Mouse (Mus musculus) kidney, postnatal 0 days (tissue): ENCODE data around the gene Ptprf. TPM values are rescaled to one million over a fixed set of nuclear protein-coding genes. Genes with fewer than 3 reads are reported as not detected.

Experiments used
- ATAC-seq: fragments of 200-750 bp; cut with Nextera tagmentation; replicated peaks from 2 replicates; pipeline ENCODE4 v1.8.0; 2017; ENCODE audit warnings: low read depth, moderate number of reproducible peaks, moderate TSS enrichment, moderate library complexity; ENCODE audit not compliant: low FRiP score
- DNase-seq: peaks from one replicate; pipeline ENCODE4 v3.0.0-alpha.2; 2016; ENCODE audit warnings: low spot score
- H3K27ac ChIP-seq: fragments of 300-500 bp; sonication (generic); 2 replicates; pipeline ENCODE4 v1.5.1; 2014; ENCODE audit warnings: mild to moderate bottlenecking
- H3K27me3 ChIP-seq: fragments of 300-500 bp; sonication (generic); 2 replicates; pipeline ENCODE4 v1.6.1; 2014; ENCODE audit warnings: low read length, mixed read lengths; ENCODE audit not compliant: insufficient read depth
- H3K36me3 ChIP-seq: fragments of 300-500 bp; sonication (generic); 2 replicates; pipeline ENCODE4 v1.6.1; 2014; ENCODE audit warnings: low read length, mixed read lengths; ENCODE audit not compliant: insufficient read depth
- H3K4me1 ChIP-seq: fragments of 300-500 bp; sonication (generic); replicated peaks from 2 replicates; pipeline ENCODE4 v1.6.1; 2014; ENCODE audit warnings: antibody characterized with exemption, low read length, mixed read lengths; ENCODE audit not compliant: insufficient read depth
- H3K4me2 ChIP-seq: fragments of 300-500 bp; sonication (generic); 2 replicates; pipeline ENCODE4 v1.6.1; 2014; ENCODE audit warnings: mild to moderate bottlenecking, low read length, moderate library complexity, mixed read lengths
- H3K4me3 ChIP-seq: fragments of 300-500 bp; sonication (generic); replicated peaks from 2 replicates; pipeline ENCODE4 v1.5.1; 2014; ENCODE audit warnings: low read depth, low read length
- H3K9ac ChIP-seq: fragments of 300-500 bp; sonication (generic); 2 replicates; pipeline ENCODE4 v1.6.1; 2014; ENCODE audit warnings: low read depth, low read length
- H3K9me3 ChIP-seq: fragments of 300-500 bp; sonication (generic); replicated peaks from 2 replicates; pipeline ENCODE4 v1.6.1; 2016; ENCODE audit warnings: low read length, inconsistent platforms, mixed read lengths
- CTCF ChIP-seq: IDR thresholded peaks from 2 replicates; pipeline ENCODE4 v1.5.1; 2016; ENCODE audit warnings: antibody characterized with exemption, low read depth, mild to moderate bottlenecking, moderate library complexity
- WGBS: fragments of 180-500 bp; shearing (Covaris S2); extraction: QIAGEN DNeasy Blood & Tissue Kit; methylation state at CpG from one replicate; pipeline ENCODE4 v1.1.7; 2014; 5-methylcytosine and 5-hydroxymethylcytosine counted together
- polyA plus RNA-seq: library from polyadenylated mRNA; unstranded; fragments of >200 nt; fragmentation: Nextera tagmentation; extraction: Ambion mirVana; gene quantifications from 2 replicates; pipeline ENCODE4 v1.2.1, GENCODE M21; 2015

The Ptprf gene
- polyA plus RNA-seq, 1 experiment from 2014 or later = 34.0 TPM

DNA sequence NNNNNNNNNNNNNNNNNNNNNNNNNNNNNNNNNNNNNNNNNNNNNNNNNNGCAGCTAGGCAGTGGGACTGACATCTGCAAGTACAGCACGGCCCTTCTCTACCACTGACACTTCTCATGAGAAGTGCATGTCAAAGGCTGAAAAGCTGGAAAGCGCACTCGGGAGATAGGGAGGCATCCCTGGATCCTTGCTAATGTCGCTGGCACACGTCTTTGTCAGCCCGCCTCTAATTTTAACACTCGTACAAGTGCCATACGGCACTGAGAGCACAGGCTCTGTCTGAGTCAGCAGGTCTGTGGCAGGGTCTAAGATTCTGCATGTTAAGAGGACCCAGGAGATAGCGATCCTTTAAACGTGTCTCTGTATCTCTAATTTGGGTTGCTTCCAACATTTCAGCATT, 95.0 kb downstream of the Ptprf start:
- ATAC-seq (no peak), DNase-seq (no peak)
- Histone ChIP-seq H3K36me3 (no peaks in the 10 kb centered on the region), H3K27ac (no peak overlapping the region), H3K4me1 (no peaks in the 10 kb centered on the region), H3K4me2 (no peak overlapping the region), H3K27me3 (no peaks in the 10 kb centered on the region), H3K9me3 (no peaks in the 10 kb centered on the region), H3K9ac (no peak overlapping the region), H3K4me3 (no peak overlapping the region)
- no peak for TF ChIP-seq CTCF
- 83% methylated on average over 10 of the region's 10 CpGs for WGBS

DNA sequence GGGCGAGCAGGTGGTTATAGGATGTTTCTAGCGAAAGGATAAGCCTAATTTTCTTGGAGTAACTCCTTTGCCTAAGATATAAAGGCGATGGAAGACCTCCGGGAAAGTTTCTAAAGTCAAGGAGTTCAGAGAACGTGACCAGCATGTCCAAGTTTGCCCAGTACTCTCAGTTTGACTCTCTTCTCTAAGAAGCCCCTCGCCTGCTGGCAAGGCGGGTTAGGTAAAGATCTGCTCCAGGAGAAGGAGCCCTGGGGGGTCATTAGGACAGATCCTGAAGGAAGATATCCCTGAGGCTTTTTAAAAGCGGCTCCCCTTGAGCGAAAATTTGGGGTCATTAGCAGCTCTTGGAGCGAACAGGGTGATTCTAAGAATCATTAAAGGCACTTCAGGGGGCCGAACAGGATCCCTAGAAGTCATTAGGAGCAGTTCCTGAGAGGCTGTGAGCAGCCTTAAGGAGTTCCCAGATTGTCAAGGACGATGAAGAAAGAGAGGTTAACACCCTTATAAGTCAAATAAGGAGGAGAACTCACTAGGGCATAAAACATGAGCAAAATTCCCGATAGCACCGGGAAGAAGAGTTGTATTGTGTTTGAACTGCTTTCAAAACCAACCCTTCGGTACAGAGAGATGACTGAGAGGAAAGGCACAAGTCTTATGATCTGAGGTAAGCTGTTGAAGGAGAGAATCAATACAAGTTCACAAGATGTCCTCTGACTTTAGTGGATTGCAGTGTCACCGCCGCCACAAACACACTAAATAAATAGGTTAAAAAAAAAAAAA, 110.7 kb downstream of the Ptprf start:
- Histone ChIP-seq H3K4me1 (peaks cover 5% of the 10 kb centered on the region), H3K4me2 (peak overlapping the region; percentile 61), H3K9me3 (no peaks in the 10 kb centered on the region), H3K9ac (peak overlapping the region; percentile 55), H3K36me3 (peaks cover 17% of the 10 kb centered on the region), H3K27me3 (no peaks in the 10 kb centered on the region), H3K4me3 (peak overlapping the region; percentile 66), H3K27ac (peak overlapping the region; percentile 89)
- WGBS = 11% methylated on average over 17 of the region's 17 CpGs
- ATAC-seq (0 out of 2 replicates have a peak, but pooled peaks have one; percentile 2), DNase-seq (peak; percentile 24)
- TF ChIP-seq CTCF = no peak

- Histone ChIP-seq H3K9me3 (no peaks in the 10 kb centered on the region), H3K36me3 (peaks cover 26% of the 10 kb centered on the region), H3K27ac (peak within 1 kb of the TSS; percentile 89), H3K4me2 (peak within 1 kb of the TSS; percentile 66), H3K4me1 (peaks cover 5% of the 10 kb centered on the region), H3K27me3 (no peaks in the 10 kb centered on the region), H3K4me3 (peak within 1 kb of the TSS; percentile 66), H3K9ac (peak within 1 kb of the TSS; percentile 75)
- TF ChIP-seq CTCF = no peak
- DNase-seq (peak; percentile 100), ATAC-seq (peak; percentile 100)
- WGBS = under 1% methylated on average over 37 of the region's 38 CpGs
These were observed 111.5 kb downstream of the Ptprf start, which contains the start of gene Kdm4a for GRCm38 (mm10) chr4:118179467-118180300. TSS of gene Kdm4a (minus strand) at chr4:118180043.

DNA sequence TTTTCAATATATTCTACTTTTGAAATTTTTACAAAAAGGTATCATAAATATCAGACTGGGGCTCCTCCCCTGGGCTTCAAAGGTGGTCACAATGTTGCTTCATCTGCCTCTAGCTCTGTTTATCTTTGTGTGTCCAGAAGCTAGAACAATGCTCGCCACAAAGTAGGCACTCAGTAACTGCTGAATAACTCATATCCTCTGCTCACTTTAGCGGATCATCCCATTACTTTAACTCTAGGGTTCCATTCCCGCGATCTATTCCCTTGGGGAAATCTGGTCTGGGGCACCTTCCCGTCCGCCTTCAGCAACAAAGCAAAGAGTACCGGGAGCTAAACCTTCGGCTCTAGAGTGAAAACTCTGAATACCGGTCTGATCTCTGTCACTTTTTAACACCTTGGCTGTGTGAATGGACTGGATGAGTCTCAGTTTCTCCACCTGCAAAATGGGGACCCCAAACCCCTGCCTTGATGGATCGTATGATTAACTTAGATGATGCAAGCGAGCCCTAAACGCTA, 112.2 kb downstream of the Ptprf start:
- TF ChIP-seq CTCF = no peak
- H3K27me3 ChIP-seq = no peaks in the 10 kb centered on the region
- WGBS = under 1% methylated on average over 12 of the region's 12 CpGs
- peaks cover 32% of the 10 kb centered on the region for H3K36me3 ChIP-seq
- peak overlapping the region; percentile 66 for H3K4me3 ChIP-seq
- peaks cover 5% of the 10 kb centered on the region for H3K4me1 ChIP-seq
- no peaks in the 10 kb centered on the region for H3K9me3 ChIP-seq
- peak overlapping the region; percentile 66 for H3K4me2 ChIP-seq
- peak overlapping the region; percentile 75 for H3K9ac ChIP-seq
- peak overlapping the region; percentile 89 for H3K27ac ChIP-seq
- DNase-seq (peak; percentile 24), ATAC-seq (no peak)

GRCm38 (mm10) chr4:118172461-118172860, 118.7 kb downstream of the Ptprf start:
- H3K9me3 ChIP-seq = no peaks in the 10 kb centered on the region
- no peak for TF ChIP-seq CTCF

DNA sequence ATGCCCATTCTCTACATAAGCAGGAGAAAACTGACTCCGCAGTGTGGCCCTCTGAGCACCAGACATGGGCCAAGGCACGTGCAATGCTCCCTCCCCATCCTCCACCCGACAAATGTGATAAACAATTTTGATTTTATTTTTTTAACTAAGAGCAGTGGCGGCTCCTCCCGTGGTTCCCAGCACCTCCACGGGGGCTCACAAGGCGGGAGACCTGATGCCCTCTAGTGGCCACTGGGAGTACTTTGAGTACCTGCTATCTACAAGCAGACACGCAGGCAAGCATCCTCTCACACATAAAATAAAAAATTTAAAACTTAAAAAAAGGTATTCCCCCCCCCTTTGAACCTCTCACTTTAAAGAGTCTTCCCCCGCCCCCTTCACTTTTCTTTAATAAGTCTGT, 120.2 kb downstream of the Ptprf start:
- no peak overlapping the region for H3K4me2 ChIP-seq
- no peak overlapping the region for H3K27ac ChIP-seq
- H3K27me3 ChIP-seq = no peaks in the 10 kb centered on the region
- no peak overlapping the region for H3K9ac ChIP-seq
- 91% methylated on average over 9 of the region's 9 CpGs for WGBS
- TF ChIP-seq CTCF = peak; percentile 47
- no peaks in the 10 kb centered on the region for H3K9me3 ChIP-seq
- peaks cover 92% of the 10 kb centered on the region for H3K36me3 ChIP-seq
- ATAC-seq (no peak), DNase-seq (no peak)
- no peak overlapping the region for H3K4me3 ChIP-seq
- no peaks in the 10 kb centered on the region for H3K4me1 ChIP-seq

More at GRCm38 (mm10) chr4:118172461-118172860, 118.7 kb downstream of the Ptprf start:
- ATAC-seq (no peak), DNase-seq (no peak)
- no peak overlapping the region for H3K27ac ChIP-seq
- peaks cover 91% of the 10 kb centered on the region for H3K36me3 ChIP-seq
- no peak overlapping the region for H3K4me2 ChIP-seq
- H3K4me1 ChIP-seq = no peaks in the 10 kb centered on the region
- H3K4me3 ChIP-seq = no peak overlapping the region
- H3K27me3 ChIP-seq = no peaks in the 10 kb centered on the region
- no peak overlapping the region for H3K9ac ChIP-seq
- 69% methylated on average over 12 of the region's 12 CpGs for WGBS
